Mouse (Mus musculus): ENCODE measurements around the gene Iqck.

The Iqck gene

GRCm38 (mm10) chr7:118855171-118855876, at the start of gene Iqck:
Iqck (plus strand) TSS chr7:118855752.
- DNase-seq (ENCODE audit: low spot score), result peak; percentile 95

GRCm38 (mm10) chr7:118806631-118807411, 48.7 kb upstream of the Iqck start:
- no peak for DNase-seq (ENCODE audit: low spot score)

- no peak for DNase-seq (ENCODE audit: low spot score)
These were observed 47.7 kb upstream of the Iqck start for GRCm38 (mm10) chr7:118807899-118808298.

GRCm38 (mm10) chr7:118811407-118812106, 44.0 kb upstream of the Iqck start:
- DNase-seq (ENCODE audit: low spot score), result no peak

GRCm38 (mm10) chr7:118813592-118813991, 42.0 kb upstream of the Iqck start:
- DNase-seq (ENCODE audit: low spot score), result no peak

GRCm38 (mm10) chr7:118816275-118816674, 39.3 kb upstream of the Iqck start:
- DNase-seq (ENCODE audit: low spot score), result no peak

- no peak for DNase-seq (ENCODE audit: low spot score)
These were observed 37.8 kb upstream of the Iqck start for GRCm38 (mm10) chr7:118817741-118818140.

- no peak for DNase-seq (ENCODE audit: low spot score)
These were observed 35.9 kb upstream of the Iqck start for GRCm38 (mm10) chr7:118819666-118820065.

GRCm38 (mm10) chr7:118821356-118821755, 34.2 kb upstream of the Iqck start:
- DNase-seq (ENCODE audit: low spot score), result no peak

GRCm38 (mm10) chr7:118821887-118822556, 33.5 kb upstream of the Iqck start:
- DNase-seq (ENCODE audit: low spot score), result no peak

- no peak for DNase-seq (ENCODE audit: low spot score)
These were observed 31.1 kb upstream of the Iqck start for GRCm38 (mm10) chr7:118824451-118824850.

- DNase-seq (ENCODE audit: low spot score), result no peak
These were observed 27.6 kb upstream of the Iqck start for GRCm38 (mm10) chr7:118827975-118828416.

GRCm38 (mm10) chr7:118837901-118838300, 17.7 kb upstream of the Iqck start:
- no peak for DNase-seq (ENCODE audit: low spot score)

GRCm38 (mm10) chr7:118841030-118841745, 14.4 kb upstream of the Iqck start:
- no peak for DNase-seq (ENCODE audit: low spot score)

GRCm38 (mm10) chr7:118841796-118842195, 13.8 kb upstream of the Iqck start:
- DNase-seq (ENCODE audit: low spot score), result no peak

- no peak for DNase-seq (ENCODE audit: low spot score)
These were observed 12.6 kb upstream of the Iqck start for GRCm38 (mm10) chr7:118842938-118843337.

- no peak for DNase-seq (ENCODE audit: low spot score)
These were observed 10.4 kb upstream of the Iqck start for GRCm38 (mm10) chr7:118845141-118845540.

- no peak for DNase-seq (ENCODE audit: low spot score)
These were observed 9.2 kb upstream of the Iqck start for GRCm38 (mm10) chr7:118846329-118846728.

GRCm38 (mm10) chr7:118848796-118849195, 6.8 kb upstream of the Iqck start:
- DNase-seq (ENCODE audit: low spot score), result peak; percentile 51

GRCm38 (mm10) chr7:118849543-118850250, 5.9 kb upstream of the Iqck start:
- no peak for DNase-seq (ENCODE audit: low spot score)

All from urinary bladder, postnatal 25 days (tissue).